Mouse (Mus musculus) mouse embryonic stem cell (cell line): ENCODE measurements around the gene Csrp1.

Experiments
- in situ Hi-C, 2 experiments: fragments of 300-500 bp; cut with MboI; formaldehyde crosslinking; loops; 1 replicate in 1 of 2; 3 replicates in 1 of 2; pipeline ENCODE4 v1.14.3; 2019 to 2020; ENCODE audit warnings: low sequenced_read_pairs in 2 of 2, low pct_unique_long_range_greater_than_20kb in 1 of 2, mixed read lengths in 1 of 2; ENCODE audit not compliant: unreplicated experiment in 1 of 2

Gene Csrp1

DNA sequence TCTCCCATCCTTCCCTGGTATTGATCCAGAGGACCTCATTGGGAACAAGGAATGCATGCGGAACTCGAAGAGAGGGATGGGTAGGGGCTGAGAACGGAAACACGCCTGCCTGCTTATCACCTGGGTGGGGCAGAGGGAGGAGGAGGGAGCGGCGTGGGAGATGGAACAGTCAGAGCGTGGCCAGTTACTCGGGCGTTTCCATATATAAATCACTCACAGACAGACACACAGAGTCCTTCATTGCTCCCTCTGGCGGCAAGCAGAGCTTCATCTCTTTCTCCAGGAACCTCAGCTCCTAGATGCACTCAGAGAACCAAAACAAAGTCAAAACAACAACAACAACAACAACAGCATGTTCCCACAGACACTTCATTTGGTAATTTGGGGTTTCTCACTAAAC, 68.8 kb downstream of the Csrp1 start:
- in situ Hi-C loops: loop anchor here in 1 of 2 experiments (5.0 kb wide), 2 partner anchors 36 to 66 kb away; partner anchors contain the start of gene Csrp1

- in situ Hi-C loops: loop anchor here in 1 of 2 experiments (5.0 kb wide), 2 partner anchors 38 to 68 kb away; partner anchors contain the start of gene Csrp1
Observed at GRCm38 (mm10) chr1:135789815-135790214, 70.0 kb downstream of the Csrp1 start.

GRCm38 (mm10) chr1:135792143-135792939, 72.5 kb downstream of the Csrp1 start:
- in situ Hi-C loops: no loop called here

GRCm38 (mm10) chr1:135793370-135794215, 73.7 kb downstream of the Csrp1 start:
- in situ Hi-C loops: no loop called here

DNA sequence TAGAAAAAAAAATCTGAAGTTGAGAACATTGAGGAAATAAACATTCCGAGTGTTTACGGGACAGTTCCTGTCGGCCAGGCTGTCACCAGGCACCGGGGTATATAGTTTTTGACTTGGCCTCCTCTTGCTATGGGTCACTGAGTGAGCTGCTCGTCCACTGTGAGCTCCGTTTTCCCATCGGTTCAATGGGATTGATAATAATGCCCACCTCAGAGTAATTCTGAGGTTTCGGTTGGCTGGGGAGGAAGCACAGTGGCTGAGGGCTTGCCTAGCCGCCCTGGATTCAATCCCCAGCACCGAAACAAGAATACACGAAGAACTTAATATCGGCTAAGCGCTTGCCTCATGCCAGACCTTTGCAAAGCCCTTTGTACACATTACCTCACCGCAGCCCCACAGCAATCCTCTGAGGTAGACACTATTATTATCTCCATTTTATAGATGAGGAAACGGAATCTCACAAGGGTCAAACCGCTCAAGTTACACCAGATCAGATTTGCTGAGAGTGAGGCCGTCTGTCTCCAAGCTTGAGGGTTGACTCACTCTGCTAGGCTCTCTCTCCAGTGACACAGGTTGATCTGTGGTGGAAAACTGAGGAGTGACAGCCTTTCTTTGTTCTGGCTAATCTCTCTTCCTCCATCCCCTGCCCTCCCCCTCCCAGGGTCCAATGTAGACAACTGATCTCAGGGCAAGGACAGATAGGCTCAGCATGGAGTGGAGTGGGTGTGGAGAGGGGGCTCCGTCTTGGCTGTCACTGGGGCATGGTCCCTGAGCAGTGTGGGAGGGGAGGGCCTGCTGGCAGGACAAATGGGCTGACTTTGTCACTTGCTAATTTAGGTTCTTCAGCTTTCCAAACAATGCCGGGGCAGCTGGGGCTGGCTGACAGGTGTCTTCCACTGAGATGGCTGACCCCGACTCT, 74.6 kb downstream of the Csrp1 start:
- in situ Hi-C loops: no loop called here

DNA sequence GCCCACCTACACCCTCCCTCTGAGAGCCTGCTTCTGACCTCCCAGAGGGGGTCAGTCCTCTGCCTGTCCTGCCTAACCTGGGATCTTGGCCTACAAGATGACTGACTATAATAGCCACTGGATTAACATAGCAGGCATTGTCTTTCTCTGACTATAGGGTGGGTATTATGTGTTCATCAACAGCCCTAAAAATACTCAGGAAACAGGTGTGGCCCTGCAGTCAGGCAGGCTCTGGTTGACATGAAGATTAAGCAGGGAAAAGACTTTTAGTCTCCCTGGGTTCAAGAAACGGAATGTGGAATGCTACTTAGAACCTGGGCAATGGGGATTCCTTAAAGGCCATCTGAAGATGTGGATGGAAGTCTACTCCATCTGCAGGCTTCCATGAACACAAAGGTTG, 78.6 kb downstream of the Csrp1 start:
- in situ Hi-C loops: no loop called here

DNA sequence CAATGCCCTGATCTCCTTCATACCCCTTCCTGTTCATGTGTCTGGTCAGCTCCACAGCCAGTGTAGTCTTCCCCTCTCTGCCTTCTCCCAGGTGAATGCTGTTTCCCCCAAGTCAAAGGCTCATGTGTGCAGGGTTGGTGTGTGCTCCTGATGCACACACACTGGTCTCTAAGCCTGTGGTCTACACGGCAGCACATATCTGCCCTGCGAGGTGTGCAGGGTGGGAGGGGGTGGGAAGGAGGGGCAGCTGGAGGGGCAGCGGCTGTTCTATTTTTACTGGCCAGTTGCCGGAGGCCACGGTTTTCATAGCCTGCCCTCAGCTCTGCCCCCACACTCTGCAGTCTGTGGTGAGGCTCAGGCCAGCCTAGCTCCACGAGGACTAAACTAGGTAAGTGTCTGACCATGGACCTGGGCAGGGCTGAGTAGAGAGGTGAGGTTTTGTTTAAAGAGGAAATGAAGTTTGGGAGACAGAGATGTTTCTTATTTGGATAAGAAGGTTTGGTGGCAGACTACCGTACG, 79.3 kb downstream of the Csrp1 start:
- in situ Hi-C loops: no loop called here

GRCm38 (mm10) chr1:135800192-135800950, 80.5 kb downstream of the Csrp1 start:
- in situ Hi-C loops: no loop called here
